Mouse (Mus musculus) heart, embryonic 11.5 days (tissue): ENCODE data around the gene Anp32a. TPM values are rescaled to one million over a fixed set of nuclear protein-coding genes. Genes with fewer than 3 reads are reported as not detected.

Source experiments
- ATAC-seq: fragments of 200-750 bp; cut with Nextera tagmentation; replicated peaks from 2 replicates; pipeline ENCODE4 v1.8.0; 2017; ENCODE audit warnings: moderate library complexity; ENCODE audit not compliant: insufficient number of reproducible peaks, low FRiP score, low TSS enrichment
- H3K27ac ChIP-seq: fragments of 300-500 bp; sonication (generic); 2 replicates; pipeline ENCODE4 v1.5.1; 2014; ENCODE audit warnings: mild to moderate bottlenecking, low read depth, low read length
- H3K27me3 ChIP-seq: fragments of 300-500 bp; sonication (generic); 2 replicates; pipeline ENCODE4 v1.6.1; 2014; ENCODE audit warnings: mild to moderate bottlenecking, low read length, mixed read lengths; ENCODE audit not compliant: control insufficient read depth, insufficient read depth
- H3K36me3 ChIP-seq: fragments of 300-500 bp; sonication (generic); 2 replicates; pipeline ENCODE4 v1.6.1; 2014; ENCODE audit warnings: mild to moderate bottlenecking, low read length, moderate library complexity, mixed read lengths; ENCODE audit not compliant: control insufficient read depth, insufficient read depth
- H3K4me1 ChIP-seq: fragments of 300-500 bp; sonication (generic); 2 replicates; pipeline ENCODE4 v1.6.1; 2014; ENCODE audit warnings: low read length; ENCODE audit not compliant: control insufficient read depth, insufficient read depth
- H3K4me2 ChIP-seq: fragments of 300-500 bp; sonication (generic); 2 replicates; pipeline ENCODE4 v1.6.1; 2014; ENCODE audit warnings: mild to moderate bottlenecking, moderate library complexity
- H3K4me3 ChIP-seq: fragments of 300-500 bp; sonication (generic); 2 replicates; pipeline ENCODE4 v1.5.1; 2014; ENCODE audit warnings: low read depth, low read length
- H3K9ac ChIP-seq: fragments of 300-500 bp; sonication (generic); 2 replicates; pipeline ENCODE4 v1.6.1; 2014; ENCODE audit warnings: mild to moderate bottlenecking, low read depth, low read length, moderate library complexity
- H3K9me3 ChIP-seq: fragments of 300-500 bp; sonication (generic); replicated peaks from 2 replicates; pipeline ENCODE4 v1.6.1; 2016; ENCODE audit warnings: low read length; ENCODE audit not compliant: control insufficient read depth
- WGBS: fragments of 180-500 bp; shearing (Covaris S2); extraction: QIAGEN DNeasy Blood & Tissue Kit; methylation state at CpG from one replicate; pipeline ENCODE4 v1.1.7; 2014; ENCODE audit not compliant: insufficient replicate concordance; 5-methylcytosine and 5-hydroxymethylcytosine counted together
- polyA plus RNA-seq: library from polyadenylated mRNA; unstranded; fragments of >200 nt; fragmentation: Nextera tagmentation; extraction: Ambion mirVana; gene quantifications from 2 replicates; pipeline ENCODE4 v1.2.1, GENCODE M21; 2014

The Anp32a gene
- polyA plus RNA-seq, 1 experiment from 2014 or later, result 120 TPM

DNA sequence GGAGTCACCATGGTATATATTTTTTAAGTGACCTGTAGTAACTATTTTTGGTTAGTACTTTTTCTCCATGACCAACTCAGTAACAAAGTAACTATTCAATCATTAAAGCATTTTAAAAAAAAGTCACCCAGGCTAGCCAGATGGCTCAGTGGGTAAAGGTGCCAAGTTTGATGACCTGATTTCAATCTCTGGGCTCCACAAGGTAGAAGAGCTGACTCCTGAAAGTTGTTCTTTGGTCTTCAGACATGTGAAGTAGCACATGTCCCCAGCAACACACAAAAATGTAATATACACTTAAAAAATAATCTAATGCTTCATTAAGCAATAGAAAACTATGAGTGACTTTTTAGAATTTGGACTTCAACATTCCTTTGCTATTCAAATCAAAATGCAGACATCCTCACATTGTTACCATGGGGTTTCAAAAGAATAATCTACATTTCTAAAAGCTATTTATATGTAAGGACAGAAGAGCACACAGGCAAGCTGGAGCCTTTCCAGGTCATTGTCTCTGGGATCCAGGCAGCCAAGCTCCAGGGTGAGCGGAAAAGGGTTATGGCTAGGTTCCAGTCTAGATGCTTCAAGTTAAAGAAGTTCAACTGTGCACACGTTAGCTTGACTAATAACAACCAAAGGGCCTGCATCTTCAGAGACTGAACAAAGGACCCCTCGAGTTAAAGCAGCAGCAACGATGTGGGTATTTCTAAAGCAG, 3.0 kb upstream of the Anp32a start:
- Histone ChIP-seq H3K4me3 (no peak overlapping the region), H3K36me3 (no peaks in the 10 kb centered on the region), H3K27me3 (no peaks in the 10 kb centered on the region), H3K4me2 (no peak overlapping the region), H3K27ac (no peak overlapping the region), H3K9ac (no peak overlapping the region), H3K9me3 (0 out of 2 replicates have a peak, but pooled peaks cover 2% of the 10 kb centered on the region), H3K4me1 (0 out of 2 replicates have a peak, but pooled peaks cover 4% of the 10 kb centered on the region)
- 69% methylated on average over 4 of the region's 4 CpGs for WGBS
- no peak for ATAC-seq

DNA sequence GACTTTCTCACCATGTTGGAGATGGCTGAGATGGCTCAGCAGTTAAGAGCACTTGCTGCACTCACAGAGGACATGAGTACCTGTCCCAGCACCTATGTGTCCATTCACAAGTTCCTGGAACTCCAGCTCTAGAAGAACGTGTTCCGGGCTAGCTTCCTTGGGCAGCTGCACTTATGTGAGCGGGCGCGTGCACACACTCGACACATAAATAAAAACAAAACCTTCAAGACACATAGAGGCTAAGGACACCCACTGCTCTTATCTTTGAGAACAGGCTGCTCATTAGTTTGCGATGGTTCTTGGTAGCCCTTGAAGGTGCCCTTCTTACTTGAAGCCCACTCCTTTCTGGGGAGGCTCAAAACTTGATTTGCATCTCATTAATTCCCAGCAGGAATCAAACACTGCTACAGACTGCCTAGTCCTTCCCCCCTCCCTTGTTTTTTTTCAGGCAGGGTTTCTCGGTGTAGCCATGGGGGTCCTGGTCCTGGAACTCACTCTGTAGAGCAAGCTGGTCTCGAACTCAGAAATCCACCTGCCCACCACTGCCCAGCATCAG, 2.4 kb upstream of the Anp32a start:
- no peak for ATAC-seq
- H3K9me3 ChIP-seq, result 0 out of 2 replicates have a peak, but pooled peaks cover 2% of the 10 kb centered on the region
- no peak overlapping the region for H3K9ac ChIP-seq
- H3K4me1 ChIP-seq, result 0 out of 2 replicates have a peak, but pooled peaks cover 4% of the 10 kb centered on the region
- no peak overlapping the region for H3K27ac ChIP-seq
- no peaks in the 10 kb centered on the region for H3K27me3 ChIP-seq
- H3K4me2 ChIP-seq, result no peak overlapping the region
- no peaks in the 10 kb centered on the region for H3K36me3 ChIP-seq
- H3K4me3 ChIP-seq, result no peak overlapping the region
- 63% methylated on average over 9 of the region's 9 CpGs for WGBS

DNA sequence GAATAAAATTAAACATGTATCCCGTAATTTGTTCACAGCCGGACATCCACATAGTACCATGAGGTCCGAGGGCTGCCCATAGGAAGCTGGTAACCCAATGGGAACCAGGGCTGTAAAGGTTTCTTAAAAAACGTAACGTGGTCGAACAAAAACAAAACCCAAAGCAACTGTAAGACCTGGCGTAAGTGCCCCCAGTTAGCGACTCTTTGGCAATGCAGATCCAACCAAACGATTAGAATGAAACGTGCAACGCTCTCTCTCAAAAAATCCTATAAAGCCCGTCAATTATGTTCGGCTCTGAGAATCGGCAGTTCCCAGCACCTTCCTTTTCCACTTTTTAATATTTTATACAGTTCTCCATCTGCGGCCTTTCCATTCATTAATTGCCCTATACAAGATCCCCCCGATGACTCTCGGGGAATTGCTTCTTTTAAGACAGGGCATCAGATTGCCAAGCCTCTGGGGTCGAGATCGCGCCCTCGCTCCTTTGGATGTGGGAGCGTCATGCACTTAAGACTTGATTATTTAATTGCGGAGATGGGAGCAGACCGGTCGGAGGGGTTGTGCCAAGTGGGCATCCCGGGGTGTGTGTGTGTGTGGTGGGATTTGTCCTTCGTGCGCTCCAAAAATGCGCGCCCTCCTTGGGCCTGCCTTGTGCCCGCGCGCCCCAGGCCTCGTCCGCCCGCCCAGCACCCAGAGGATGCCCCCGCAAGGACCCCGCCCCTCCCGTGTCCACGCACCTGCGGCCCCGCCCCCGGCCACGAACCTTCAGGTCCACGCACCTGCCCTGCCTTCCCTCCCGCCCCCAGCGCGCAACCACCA, 581 bp upstream of the Anp32a start:
- no peaks in the 10 kb centered on the region for H3K36me3 ChIP-seq
- no peaks in the 10 kb centered on the region for H3K9me3 ChIP-seq
- H3K4me1 ChIP-seq, result peaks cover 7% of the 10 kb centered on the region
- H3K27ac ChIP-seq, result peak overlapping the region; percentile 22; the same call in 1 of the 2 replicates
- no peaks in the 10 kb centered on the region for H3K27me3 ChIP-seq
- ATAC-seq, result peak; percentile 32
- H3K4me3 ChIP-seq, result peak overlapping the region; percentile 93
- peak overlapping the region; percentile 93 for H3K4me2 ChIP-seq
- WGBS, result 2% methylated on average over 46 of the region's 48 CpGs
- H3K9ac ChIP-seq, result peak overlapping the region; percentile 81

DNA sequence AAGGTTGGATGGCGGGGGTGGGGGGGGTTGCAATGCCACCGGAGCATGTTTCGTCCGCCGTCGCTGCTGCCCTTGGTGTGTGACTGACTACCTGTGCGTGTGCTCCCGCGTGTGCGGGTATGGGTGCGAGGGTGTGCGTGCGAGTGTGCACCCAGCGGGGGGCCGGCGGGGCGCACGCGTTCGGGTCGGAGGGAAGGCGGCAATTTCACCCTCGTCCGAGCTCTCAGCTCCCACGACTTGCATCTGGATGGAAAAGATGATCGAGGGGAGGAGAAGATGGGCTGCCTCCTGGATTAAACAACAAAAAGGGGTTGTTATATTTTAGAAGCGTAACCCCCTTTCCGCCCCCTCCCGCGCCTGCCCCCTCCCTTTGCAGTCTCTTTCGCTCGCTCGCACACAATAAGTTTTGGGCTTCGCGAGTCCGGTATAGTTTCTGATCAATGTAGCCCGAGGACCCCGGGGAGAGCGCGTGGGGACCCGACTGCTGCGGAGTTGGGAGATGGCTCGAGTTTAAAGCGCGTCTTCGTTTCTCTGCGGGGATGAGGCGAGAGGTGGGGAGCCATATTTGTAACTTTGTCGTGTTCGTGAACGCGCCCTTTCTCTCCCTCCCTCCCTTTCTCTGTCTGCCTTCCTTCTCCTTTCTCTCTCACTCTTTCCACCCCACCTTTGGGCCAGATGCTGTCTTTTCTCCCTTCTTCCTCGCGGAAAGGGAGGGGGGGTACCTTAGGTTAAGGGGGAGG, 778 bp downstream of the Anp32a start:
- no peak for ATAC-seq
- H3K9me3 ChIP-seq, result no peaks in the 10 kb centered on the region
- H3K4me1 ChIP-seq, result peaks cover 19% of the 10 kb centered on the region

DNA sequence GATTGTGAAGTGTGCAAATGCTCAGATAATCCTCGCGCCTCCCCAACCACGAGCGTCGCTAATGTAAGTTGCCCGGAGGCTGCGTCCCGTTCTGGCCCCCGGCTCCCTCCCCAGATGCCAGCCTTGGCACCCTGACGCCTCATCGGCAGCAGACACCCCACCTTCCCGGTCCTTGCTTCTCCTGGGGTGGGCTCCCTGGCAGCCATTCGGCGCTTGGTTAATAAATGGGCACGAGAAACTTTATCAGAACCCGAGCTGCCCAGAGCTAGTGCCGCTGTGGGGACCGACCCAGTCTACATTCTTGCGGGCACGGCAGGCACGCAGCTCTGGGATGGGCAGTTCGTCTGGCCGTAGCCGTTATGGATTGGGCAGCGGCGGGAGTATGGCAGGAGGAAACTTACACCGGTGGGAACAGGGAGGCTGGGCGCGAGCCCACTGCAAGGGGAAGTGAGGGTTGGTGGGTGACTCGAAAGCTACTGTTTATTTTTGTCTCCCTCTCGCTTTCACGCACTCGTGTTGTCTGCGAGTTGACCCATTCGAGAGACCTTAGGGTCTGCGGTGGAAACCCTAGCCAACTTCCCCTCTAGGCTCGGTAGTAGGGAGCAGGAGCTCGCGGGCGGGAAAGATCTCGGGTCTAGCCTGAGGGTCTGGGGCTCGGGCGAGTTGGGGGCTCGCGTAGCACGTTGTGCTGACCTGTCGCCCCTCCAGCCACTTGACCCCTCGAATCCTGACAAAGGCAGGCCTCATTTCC, 1.5 kb downstream of the Anp32a start:
- Histone ChIP-seq H3K4me1 (peaks cover 26% of the 10 kb centered on the region), H3K27ac (peak overlapping the region; percentile 99), H3K36me3 (no peaks in the 10 kb centered on the region), H3K9me3 (no peaks in the 10 kb centered on the region), H3K27me3 (no peaks in the 10 kb centered on the region), H3K4me2 (peak overlapping the region; percentile 93), H3K9ac (peak overlapping the region; percentile 100), H3K4me3 (peak overlapping the region; percentile 93)
- WGBS, result under 1% methylated on average over 48 of the region's 48 CpGs
- no peak for ATAC-seq

More for the DNA sequence above, 778 bp downstream of the Anp32a start:
- peak overlapping the region; percentile 93 for H3K4me2 ChIP-seq
- no peaks in the 10 kb centered on the region for H3K36me3 ChIP-seq
- H3K27me3 ChIP-seq, result no peaks in the 10 kb centered on the region
- under 1% methylated on average over 52 of the region's 54 CpGs for WGBS
- peak overlapping the region; percentile 99 for H3K27ac ChIP-seq
- peak overlapping the region; percentile 93 for H3K4me3 ChIP-seq
- H3K9ac ChIP-seq, result peak overlapping the region; percentile 100

DNA sequence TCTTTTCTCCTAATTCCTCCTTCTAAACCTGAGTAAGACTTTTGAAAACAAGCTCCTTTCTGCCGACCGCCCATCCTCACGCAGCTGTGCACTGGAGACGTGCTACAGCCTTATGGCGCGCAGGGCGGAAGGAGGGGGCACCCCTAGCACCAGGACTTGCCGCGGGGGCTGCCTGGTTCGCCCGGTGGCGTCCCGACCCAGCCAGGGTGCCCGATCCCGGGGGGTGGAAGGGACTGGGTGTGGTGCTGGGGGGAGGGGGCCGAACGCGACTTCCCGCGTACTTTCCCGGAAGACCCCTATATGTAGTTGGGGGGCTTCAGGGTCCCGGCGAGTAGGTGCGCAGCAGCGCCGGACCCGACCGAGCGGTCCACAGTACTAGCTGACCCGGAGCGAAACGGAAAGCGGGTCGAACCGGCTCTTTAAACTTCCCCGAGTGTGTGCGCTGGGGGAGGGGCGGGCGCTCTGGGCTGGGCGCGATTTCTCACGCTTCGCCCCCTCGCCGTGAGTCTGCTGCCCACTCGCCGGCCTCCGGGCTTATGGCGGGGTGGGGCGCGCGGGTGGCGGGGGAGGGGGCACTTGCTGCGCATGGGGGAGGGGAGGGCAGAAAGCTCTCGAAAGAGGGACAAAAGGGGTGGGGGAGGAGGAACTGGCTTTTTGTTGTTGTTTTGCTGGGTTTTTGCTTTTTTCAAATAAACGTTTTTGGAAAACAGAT, 2.3 kb downstream of the Anp32a start:
- peak overlapping the region; percentile 99 for H3K27ac ChIP-seq
- peaks cover 26% of the 10 kb centered on the region for H3K4me1 ChIP-seq
- peak overlapping the region; percentile 93 for H3K4me2 ChIP-seq
- no peaks in the 10 kb centered on the region for H3K9me3 ChIP-seq
- H3K36me3 ChIP-seq, result no peaks in the 10 kb centered on the region
- no peaks in the 10 kb centered on the region for H3K27me3 ChIP-seq
- 0 out of 2 replicates have a peak, but pooled peaks have one; percentile 14 for ATAC-seq
- peak overlapping the region; percentile 93 for H3K4me3 ChIP-seq
- WGBS, result under 1% methylated on average over 50 of the region's 56 CpGs
- H3K9ac ChIP-seq, result peak overlapping the region; percentile 100

DNA sequence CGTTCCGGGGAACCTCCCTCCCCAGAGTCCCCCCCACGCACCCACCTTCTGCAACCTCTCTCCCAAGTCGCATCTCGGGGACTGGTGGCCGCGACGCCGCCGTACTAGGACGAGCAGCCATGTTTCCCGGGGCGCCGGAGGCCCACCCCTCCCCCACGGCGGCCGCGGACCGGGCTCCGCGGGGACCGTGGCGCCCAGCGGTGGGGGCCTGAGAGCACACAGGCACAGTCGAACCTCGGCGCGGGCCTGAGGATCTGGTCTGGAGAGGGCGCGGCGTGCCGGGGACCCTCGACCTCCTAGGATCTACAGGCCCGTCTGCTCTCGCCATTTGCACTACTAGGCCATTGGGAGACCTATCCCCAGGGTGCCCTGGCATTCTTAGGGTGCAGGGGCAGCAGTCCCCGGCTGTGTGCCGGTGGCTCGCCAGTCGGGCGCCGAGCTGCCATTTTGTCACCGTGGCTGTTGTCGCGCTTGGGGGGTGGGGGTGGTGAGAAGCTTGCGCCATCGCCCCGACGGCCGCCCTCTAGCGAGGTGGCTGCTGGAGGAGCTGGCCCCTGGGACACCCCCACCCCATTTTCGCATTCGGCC, 2.9 kb downstream of the Anp32a start:
- no peaks in the 10 kb centered on the region for H3K27me3 ChIP-seq
- under 1% methylated on average over 52 of the region's 52 CpGs for WGBS
- H3K4me3 ChIP-seq, result peak overlapping the region; percentile 93
- H3K36me3 ChIP-seq, result no peaks in the 10 kb centered on the region
- H3K9ac ChIP-seq, result peak overlapping the region; percentile 100
- H3K4me1 ChIP-seq, result peaks cover 32% of the 10 kb centered on the region
- peak overlapping the region; percentile 93 for H3K4me2 ChIP-seq
- no peaks in the 10 kb centered on the region for H3K9me3 ChIP-seq
- peak overlapping the region; percentile 99 for H3K27ac ChIP-seq
- 0 out of 2 replicates have a peak, but pooled peaks have one; percentile 1 for ATAC-seq
